Comparison of ENCODE assay signal across 9 mouse cellular contexts in the genomic region with DNA sequence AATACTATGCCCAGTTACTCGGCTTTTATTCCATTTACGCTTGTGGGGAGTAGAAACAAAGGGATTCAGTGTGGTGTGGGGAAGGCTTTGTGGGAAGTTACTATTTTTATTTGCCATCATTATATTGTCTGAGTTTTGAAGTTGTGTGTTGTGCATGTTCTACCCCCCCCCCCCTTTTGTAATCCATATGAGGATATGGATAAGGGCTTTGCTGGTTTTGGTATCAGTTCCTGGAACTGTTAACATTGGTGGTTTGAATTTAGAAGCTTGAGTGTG. TPM values are rescaled to one million over a fixed set of nuclear protein-coding genes. Genes with fewer than 3 reads are reported as not detected.
DNase-seq lines count a peak whose midpoint lies in the region; ATAC-seq and TF ChIP-seq lines count a peak whose summit lies in the region.
"Had no signal": no experiment of that assay in that cellular context is flagged by ENCODE, and none has a peak within 500 bp of the region (broad histone marks: within the 10 kb centered on the region; RNA-seq: fewer than 3 reads in every experiment).

No protein-coding gene starts in this region.

- in situ Hi-C loops in ES-E14 (cut with MboI; ENCODE audit: low sequenced_read_pairs in 2 of 2, unreplicated experiment in 2 of 2), result no loop called here

- H3K27me3 ChIP-seq in heart, embryonic 14.5 days (ENCODE audit: control insufficient read depth, insufficient read depth, low read length), result no peaks in the 10 kb centered on the region
- no peaks in the 10 kb centered on the region for H3K27me3 ChIP-seq in forebrain, postnatal 0 days (ENCODE audit: insufficient read depth, low read length)
- H3K27me3 ChIP-seq: Patski had no signal

- peaks cover 60% of the 10 kb centered on the region for H3K79me2 ChIP-seq in macrophage (ENCODE audit: inconsistent target)

- no peak for ATAC-seq in heart, embryonic 14.5 days (ENCODE audit: insufficient number of reproducible peaks, insufficient read depth, low FRiP score, low read depth)
- ATAC-seq in forebrain, postnatal 0 days, result no peak
- ATAC-seq: Patski had no signal

- no peak for DNase-seq in heart, postnatal 4 days
- no peak for DNase-seq in ES-E14 (ENCODE audit: low read depth, low spot score)
- peak; percentile 14 for DNase-seq in forebrain, postnatal 0 days
- DNase-seq in ovary, postnatal 14 days (ENCODE audit: low spot score), result no peak
- no peak for DNase-seq in spleen, adult 12 weeks (ENCODE audit: low spot score)
- DNase-seq in layer of hippocampus, postnatal 10 days (ENCODE audit: low spot score in 2 of 2), result no peak

- 0% methylated on average over 2 of the region's 2 CpGs for WGBS in heart, embryonic 14.5 days
- WGBS in forebrain, postnatal 0 days, result 1% methylated on average over 2 of the region's 2 CpGs
- WGBS in macrophage (ENCODE audit: missing documents), result 0% methylated on average over 2 of the region's 2 CpGs

- peak overlapping the region; percentile 92 for H3K9ac ChIP-seq in heart, embryonic 14.5 days (ENCODE audit: low read length)
- H3K9ac ChIP-seq in ES-E14 (ENCODE audit: insufficient read depth, low read depth, low read length, poor library complexity, severe bottlenecking), result peak overlapping the region; percentile 93; the same call in 1 of the 2 replicates
- peak overlapping the region; percentile 96 for H3K9ac ChIP-seq in forebrain, postnatal 0 days

- peak overlapping the region; percentile 68 to 79 for H3K4me3 ChIP-seq in heart, embryonic 14.5 days (ENCODE audit: control insufficient read depth in 1 of 2, insufficient read depth in 1 of 2, low read depth in 1 of 2, low read length in 2 of 2)
- peak overlapping the region; percentile 95 to 97 for H3K4me3 ChIP-seq in ES-E14 (ENCODE audit: insufficient read depth in 1 of 2, low read depth in 1 of 2, low read length in 2 of 2, poor library complexity in 1 of 2, severe bottlenecking in 1 of 2)
- H3K4me3 ChIP-seq in forebrain, postnatal 0 days (ENCODE audit: low read depth, low read length), result peak overlapping the region; percentile 97
- H3K4me3 ChIP-seq in macrophage (ENCODE audit: inconsistent target), result peak overlapping the region; percentile 98

- H3K36me3 ChIP-seq in heart, embryonic 14.5 days (ENCODE audit: control insufficient read depth, insufficient read depth, low read length), result no peaks in the 10 kb centered on the region
- H3K36me3 ChIP-seq in ES-E14 (ENCODE audit: control insufficient read depth, insufficient read depth, low read length, poor library complexity, severe bottlenecking) (no peaks in the 10 kb centered on the region), macrophage (ENCODE audit: inconsistent target) (no peaks in the 10 kb centered on the region)
- no peaks in the 10 kb centered on the region for H3K36me3 ChIP-seq in forebrain, postnatal 0 days (ENCODE audit: insufficient read depth)

- peak overlapping the region; percentile 68 to 100 for H3K27ac ChIP-seq in heart, embryonic 14.5 days (replicated peaks in 1 of 2; ENCODE audit: control insufficient read depth in 1 of 2, insufficient read depth in 1 of 2, low read depth in 2 of 2, low read length in 2 of 2)
- no peak overlapping the region for H3K27ac ChIP-seq in ES-E14 (ENCODE audit: insufficient read depth, low read depth, low read length, poor library complexity, severe bottlenecking)
- peak overlapping the region; percentile 98 for H3K27ac ChIP-seq in forebrain, postnatal 0 days (ENCODE audit: low read depth, low read length)
- H3K27ac ChIP-seq in macrophage, result peak overlapping the region; percentile 90

- TF ChIP-seq CTCF in forebrain, postnatal 0 days (IDR thresholded peaks at IDR 0.05; ENCODE audit: low read depth), result no peak

- no peaks in the 10 kb centered on the region for H3K9me3 ChIP-seq in heart, embryonic 14.5 days (ENCODE audit: control insufficient read depth, low read length)
- H3K9me3 ChIP-seq in ES-E14 (ENCODE audit: control insufficient read depth, insufficient read depth, low read depth, low read length), result no peaks in the 10 kb centered on the region
- H3K9me3 ChIP-seq in forebrain, postnatal 0 days (ENCODE audit: low read length), result no peaks in the 10 kb centered on the region

- peak overlapping the region; percentile 73 for H3K4me2 ChIP-seq in heart, embryonic 14.5 days (ENCODE audit: low read length)
- peak overlapping the region; percentile 76 for H3K4me2 ChIP-seq in forebrain, postnatal 0 days (ENCODE audit: low read depth)

- peaks cover 0 to 25% of the 10 kb centered on the region in 2 experiments; a peak in 3 of 4 replicates for H3K4me1 ChIP-seq in heart, embryonic 14.5 days (ENCODE audit: control insufficient read depth in 2 of 2, insufficient read depth in 2 of 2, low read length in 2 of 2)
- peaks cover 0 to 4% of the 10 kb centered on the region in 2 experiments; a peak in 1 of 4 replicates for H3K4me1 ChIP-seq in ES-E14 (ENCODE audit: control insufficient read depth in 2 of 2, insufficient read depth in 2 of 2, low read length in 2 of 2, poor library complexity in 1 of 2)
- 0 out of 2 replicates have a peak, but pooled peaks cover 4% of the 10 kb centered on the region for H3K4me1 ChIP-seq in forebrain, postnatal 0 days (ENCODE audit: insufficient read depth)

TF ChIP-seq in ES-E14, 5 proteins besides CTCF, POLR2A, EP300 and RAD21:
- TF ChIP-seq CHD2 (IDR thresholded peaks at IDR 0.05; ENCODE audit: low read depth, low read length), result no peak
- TF ChIP-seq MAFK (IDR thresholded peaks at IDR 0.05; ENCODE audit: insufficient read depth, low read depth, low read length), result no peak
- TF ChIP-seq ZNF384 (IDR thresholded peaks at IDR 0.05; ENCODE audit: low read depth, low read length), result no peak
- TF ChIP-seq HCFC1 (IDR thresholded peaks at IDR 0.05; ENCODE audit: borderline replicate concordance, insufficient read depth, low read length), result no peak
- no peak for TF ChIP-seq ZC3H11A (IDR thresholded peaks at IDR 0.05; ENCODE audit: borderline replicate concordance, low read depth, low read length)

RNA-seq across cellular contexts. Expression of gene Picalm, which starts 1.3 kb away (rescaled TPM):
- polyA plus RNA-seq in heart, embryonic 14.5 days (2014; fragmentation: Nextera tagmentation; extraction: Ambion mirVana), result 42.4 and 44.4 TPM in 2 replicates
- 100 to 1,000 TPM; 274 to 301 TPM for total RNA-seq in heart, postnatal 4 days (2021)
- 86.2 and 125 TPM in 2 replicates for total RNA-seq in ES-E14 (2012; rRNA removed)
- total RNA-seq in forebrain, postnatal 0 days (2014; rRNA removed), result 211 and 242 TPM in 2 replicates
- 16.5 and 21.2 TPM in 2 replicates for polyA plus RNA-seq in forebrain, postnatal 0 days (2015; fragmentation: Nextera tagmentation; extraction: Ambion mirVana)
- total RNA-seq in macrophage (2018; cell fraction: chromatin; rRNA removed), result 1,000 to 10,000 TPM in 14 of 26 experiments, 100 to 1,000 TPM in 12; 565 to 3,106 (median 1,067) TPM
- total RNA-seq in macrophage (2018; cell fraction: cytosol; rRNA removed), result 100 to 1,000 TPM; 113 to 452 (median 226) TPM
- total RNA-seq in macrophage (2018; cell fraction: nucleus; rRNA removed), result 1,000 to 10,000 TPM in 7 of 26 experiments, 100 to 1,000 TPM in 19; 280 to 1,895 (median 685) TPM
- polyA plus RNA-seq in macrophage (2018), result 217 to 393 TPM (median 273 TPM) in 3 replicates
- 100 to 1,000 TPM; 196 to 214 TPM for total RNA-seq in layer of hippocampus, postnatal 10 days (2021)
